Mouse (Mus musculus) adrenal gland, postnatal 36 days (tissue): Measurements from ENCODE around the gene Fam234b. TPM values are rescaled to one million over a fixed set of nuclear protein-coding genes. Genes with fewer than 3 reads are reported as not detected.

Experiments used
- DNase-seq, 2 experiments: peaks; one replicate each; pipeline ENCODE4 v3.0.0; 2021; ENCODE audit warnings: mixed read lengths in 1 of 2
- total RNA-seq, 2 experiments: library from RNA; stranded (reverse); gene quantifications; 2 replicates each; pipeline ENCODE4 v1.2.3; 2021

Fam234b gene
- total RNA-seq, 2 experiments from 2014 or later, result 26.5 to 31.9 TPM

DNA sequence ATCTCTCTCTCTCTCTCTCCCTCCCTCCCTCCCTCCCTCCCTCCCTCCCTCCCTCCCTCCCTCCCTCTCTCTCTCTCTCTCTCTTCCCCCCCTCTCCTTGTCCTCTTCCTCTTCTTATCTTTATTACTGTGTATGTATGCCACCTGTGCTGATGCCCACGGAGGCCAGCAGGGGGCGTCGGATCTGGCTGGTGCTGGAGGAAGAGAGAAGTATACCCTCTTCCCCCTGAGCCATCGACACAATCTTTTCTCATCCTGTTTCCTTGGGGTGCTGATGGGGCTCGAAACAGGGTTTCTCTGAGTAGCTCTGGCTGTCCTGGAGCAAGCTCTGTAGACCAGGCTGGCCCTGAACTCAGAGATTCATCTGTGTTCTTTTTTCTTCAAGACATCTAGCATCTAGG lies 14.9 kb upstream of the Fam234b start:
- no peak for DNase-seq

DNA sequence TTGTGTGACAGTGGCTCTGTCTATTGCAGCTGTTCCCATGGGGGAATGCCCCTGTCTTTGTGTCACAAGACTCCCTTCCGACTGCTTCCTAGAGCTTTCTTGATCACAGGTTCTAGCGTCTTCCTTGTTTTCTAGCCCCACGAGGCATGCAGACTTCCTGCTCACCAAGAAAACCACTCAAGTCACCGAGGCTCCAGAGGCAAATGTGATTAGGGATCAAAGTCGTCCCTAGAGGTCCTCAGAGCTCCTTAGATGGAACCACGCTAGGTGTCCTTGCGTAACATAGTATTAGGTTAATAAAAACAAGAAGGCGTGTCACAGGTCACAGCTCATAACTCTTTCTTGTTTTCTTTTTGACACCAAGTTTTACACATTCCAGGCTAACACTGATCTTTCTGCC lies 13.8 kb upstream of the Fam234b start:
- no peak for DNase-seq

DNA sequence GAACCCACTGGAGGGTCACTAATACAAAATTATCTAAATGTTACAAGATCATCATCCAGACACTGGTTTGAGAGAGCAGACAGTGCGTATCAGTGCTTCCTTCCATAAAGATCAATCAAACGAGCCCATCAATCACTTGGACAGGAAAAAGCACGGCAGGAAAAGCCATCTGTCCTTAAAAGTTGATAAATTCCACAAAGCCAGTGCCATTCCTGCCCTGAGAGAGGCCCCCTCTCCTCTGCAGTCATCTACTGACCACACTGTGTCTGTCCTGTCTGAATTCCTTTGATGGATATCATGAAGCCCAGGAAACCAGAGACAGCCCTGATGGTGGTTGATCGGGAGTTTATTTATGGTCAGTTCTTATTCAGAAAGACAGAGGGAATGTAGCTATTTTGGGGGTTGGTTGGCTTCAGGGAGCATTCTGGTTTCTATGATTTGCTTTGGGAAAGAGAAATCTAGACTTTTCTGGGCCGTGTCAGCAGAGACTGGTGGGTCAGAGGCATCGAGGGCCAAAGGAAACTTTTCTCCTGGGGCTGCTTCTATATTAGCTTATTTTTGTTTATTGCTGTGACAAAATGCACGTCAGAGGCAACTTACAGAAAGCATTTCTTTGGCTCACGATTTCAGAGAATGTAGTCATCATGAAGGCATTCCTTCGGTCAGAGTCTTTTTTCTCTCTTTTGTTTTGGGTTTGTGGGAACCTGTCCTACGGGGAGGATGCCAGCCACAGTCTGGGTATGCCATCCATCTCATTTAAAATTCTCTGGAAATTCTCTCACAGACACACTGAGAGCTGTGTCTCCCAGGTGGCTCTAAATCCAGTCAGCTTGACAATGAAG lies 10.5 kb upstream of the Fam234b start:
- DNase-seq, result no peak

GRCm38 (mm10) chr6:135188629-135189028 lies 9.1 kb upstream of the Fam234b start:
- no peak for DNase-seq

GRCm38 (mm10) chr6:135190122-135190521 lies 7.7 kb upstream of the Fam234b start:
- no peak for DNase-seq

GRCm38 (mm10) chr6:135191906-135192305 lies 5.9 kb upstream of the Fam234b start:
- no peak for DNase-seq

- peak; percentile 61 to 63 for DNase-seq
Measured at GRCm38 (mm10) chr6:135192993-135193392, 4.8 kb upstream of the Fam234b start.

GRCm38 (mm10) chr6:135193733-135194132 lies 4.0 kb upstream of the Fam234b start:
- no peak for DNase-seq

DNA sequence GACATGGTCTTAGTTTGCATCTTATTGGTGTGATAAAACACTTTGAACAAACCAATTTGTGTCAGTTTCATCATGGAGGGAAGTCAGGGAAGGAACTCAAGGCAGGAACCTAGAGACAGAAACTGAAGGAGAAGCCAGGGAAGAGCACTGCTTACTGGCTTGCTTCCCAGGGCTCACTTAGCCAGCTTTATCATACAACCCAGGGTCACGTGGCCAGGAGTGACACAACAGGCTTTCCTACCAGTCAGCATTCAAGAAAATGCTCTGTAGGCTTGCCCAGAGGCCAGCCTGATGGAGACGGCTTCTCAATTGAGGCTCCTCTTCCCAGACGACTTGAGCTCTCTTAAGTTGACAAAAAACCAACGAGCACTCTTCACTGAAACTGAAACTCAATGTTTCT lies 2.9 kb upstream of the Fam234b start:
- DNase-seq, result no peak

DNA sequence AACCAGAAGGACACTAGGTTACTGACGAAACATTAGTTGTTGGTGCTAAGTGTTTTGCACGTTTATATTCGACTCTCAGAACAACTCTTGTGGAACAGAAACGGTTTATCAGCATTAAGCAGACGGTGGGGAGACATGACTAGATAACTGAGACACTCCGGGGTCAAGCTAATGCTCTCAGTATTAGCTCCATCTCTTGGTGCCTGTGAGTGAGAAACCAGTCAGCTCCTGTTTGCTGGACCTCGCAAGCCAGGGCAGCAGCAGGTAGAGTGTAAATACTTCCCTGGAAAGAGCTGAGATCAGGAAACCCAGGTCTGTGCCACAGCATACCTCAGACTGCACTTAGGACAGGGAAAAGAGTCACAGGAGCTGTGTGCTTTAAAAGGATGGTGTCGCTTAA lies 1.1 kb upstream of the Fam234b start:
- no peak for DNase-seq

DNA sequence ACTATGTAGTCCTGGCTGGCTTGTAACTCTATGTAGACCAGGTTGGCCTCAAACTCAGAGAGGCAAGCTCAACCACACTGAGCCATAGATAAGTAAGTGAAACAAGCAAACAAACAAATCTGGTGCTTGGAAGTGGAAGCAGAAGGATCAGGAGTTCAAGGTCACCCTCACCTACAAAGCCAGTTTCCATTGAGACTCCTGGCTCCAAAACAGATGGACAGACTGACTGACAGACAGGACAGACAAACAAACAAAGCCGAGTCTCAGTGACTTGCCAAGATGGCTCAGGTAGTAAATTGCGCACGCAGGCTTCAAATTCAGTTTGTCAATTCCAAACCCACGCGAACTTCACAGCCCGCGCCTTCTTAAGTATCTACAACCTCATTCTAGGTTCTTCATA lies 331 bp upstream of the Fam234b start:
- no peak for DNase-seq

DNA sequence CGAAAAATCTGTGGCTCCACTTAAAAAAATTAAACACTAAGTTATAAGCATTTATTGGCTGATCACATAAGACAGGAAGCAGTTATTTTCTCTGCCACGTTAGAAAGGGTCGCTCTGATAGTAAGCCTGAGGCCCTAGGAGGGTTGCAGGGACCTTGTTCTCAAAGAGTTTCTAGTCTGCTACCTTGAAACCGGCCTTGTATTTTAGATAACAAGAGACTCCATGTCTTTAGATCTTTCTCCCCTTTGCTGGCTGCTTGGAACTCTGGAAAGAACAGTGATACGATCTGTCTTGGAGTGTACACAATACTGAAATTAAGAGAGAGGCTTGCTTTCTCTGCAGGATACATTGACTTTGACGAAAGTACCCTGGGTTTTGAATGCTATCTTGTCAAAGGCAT lies 949 bp downstream of the Fam234b start:
- DNase-seq, result no peak

GRCm38 (mm10) chr6:135200122-135200957 lies 2.6 kb downstream of the Fam234b start:
- DNase-seq, result no peak

DNA sequence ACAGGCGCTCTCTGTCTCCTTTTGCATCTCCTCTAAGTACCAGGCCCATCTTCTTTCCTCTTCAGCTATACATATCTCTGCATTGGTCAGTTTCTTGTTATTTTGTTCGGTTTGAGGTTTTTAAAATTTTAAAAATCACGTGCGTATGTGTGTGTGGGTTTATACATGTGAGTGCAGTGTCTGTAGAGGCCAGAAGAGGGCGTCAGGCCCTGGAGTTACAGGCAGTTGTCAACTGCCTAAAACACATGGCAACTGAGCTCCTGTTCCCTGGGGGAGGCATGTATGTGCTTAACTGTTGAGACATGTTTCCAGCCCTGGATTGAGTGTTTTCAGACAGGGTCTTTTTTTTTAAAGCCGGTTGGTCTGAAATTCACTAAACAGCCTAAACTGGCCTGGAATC lies 4.9 kb downstream of the Fam234b start:
- DNase-seq, result no peak

DNA sequence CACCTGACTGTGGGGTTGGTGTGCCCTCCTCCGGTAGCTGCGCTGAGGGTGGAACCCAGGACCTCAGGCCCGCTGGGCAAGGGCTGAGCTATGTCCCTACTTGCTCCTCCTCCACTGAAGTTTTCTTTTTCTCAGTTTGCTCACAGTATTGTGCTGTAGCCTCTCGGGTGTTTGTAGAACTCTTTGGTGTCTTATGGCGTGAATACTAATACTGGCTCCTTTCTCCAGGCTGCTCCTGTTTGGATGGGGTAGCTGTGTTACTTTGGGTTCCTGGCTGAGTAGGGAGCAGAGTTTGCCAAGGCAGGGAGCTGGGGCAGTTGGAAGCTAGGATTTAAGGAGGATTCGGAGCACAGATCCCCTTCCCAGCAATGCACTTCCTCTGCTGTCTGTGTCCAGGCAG lies 6.0 kb downstream of the Fam234b start:
- no peak for DNase-seq

- no peak for DNase-seq
Measured at GRCm38 (mm10) chr6:135204869-135205268, 7.1 kb downstream of the Fam234b start.

DNA sequence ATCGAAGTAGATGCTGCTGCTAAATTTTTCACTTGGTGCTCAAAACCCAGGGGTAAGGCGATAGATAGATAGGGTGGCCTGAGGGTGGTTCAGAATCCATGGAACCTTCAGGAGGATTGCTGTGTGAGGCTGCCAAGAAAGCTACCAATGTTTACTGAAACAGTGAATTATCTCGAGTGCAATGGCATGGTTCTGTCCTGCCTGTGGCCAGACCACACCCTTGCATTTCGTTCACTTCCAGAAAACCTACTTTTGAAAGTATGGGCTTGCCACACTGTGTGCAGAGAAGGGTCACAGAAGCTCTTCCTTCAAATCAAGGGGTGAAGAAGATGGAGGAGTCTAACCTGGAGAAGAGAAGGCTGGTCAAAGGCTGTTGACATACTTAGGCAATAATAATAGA lies 8.0 kb downstream of the Fam234b start:
- DNase-seq, result no peak

- DNase-seq, result no peak
Measured at GRCm38 (mm10) chr6:135206909-135207308, 9.1 kb downstream of the Fam234b start.

DNA sequence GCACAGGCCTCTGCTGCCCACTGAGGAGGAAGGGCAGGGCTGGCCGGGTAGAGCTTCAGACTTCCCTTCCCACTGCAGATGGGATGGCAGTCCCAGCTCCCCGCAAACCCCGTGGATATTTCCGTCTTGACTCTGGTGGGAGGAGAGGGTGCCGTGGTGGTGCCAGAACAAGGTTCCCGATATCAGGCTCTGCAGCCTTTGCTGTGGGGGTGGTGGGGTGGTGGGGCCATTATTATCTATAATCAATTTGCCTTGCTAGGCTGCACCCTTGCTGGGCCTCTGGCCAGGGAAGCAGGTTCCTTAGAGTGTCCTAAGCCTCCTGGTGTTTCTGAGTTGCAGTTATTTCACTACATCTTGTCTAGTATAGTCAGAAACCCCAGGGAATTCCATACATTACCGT lies 13.4 kb downstream of the Fam234b start:
- no peak for DNase-seq

- no peak for DNase-seq
Measured at GRCm38 (mm10) chr6:135212666-135213065, 14.9 kb downstream of the Fam234b start.

- no peak for DNase-seq
Measured at GRCm38 (mm10) chr6:135218330-135218729, 20.6 kb downstream of the Fam234b start.

DNA sequence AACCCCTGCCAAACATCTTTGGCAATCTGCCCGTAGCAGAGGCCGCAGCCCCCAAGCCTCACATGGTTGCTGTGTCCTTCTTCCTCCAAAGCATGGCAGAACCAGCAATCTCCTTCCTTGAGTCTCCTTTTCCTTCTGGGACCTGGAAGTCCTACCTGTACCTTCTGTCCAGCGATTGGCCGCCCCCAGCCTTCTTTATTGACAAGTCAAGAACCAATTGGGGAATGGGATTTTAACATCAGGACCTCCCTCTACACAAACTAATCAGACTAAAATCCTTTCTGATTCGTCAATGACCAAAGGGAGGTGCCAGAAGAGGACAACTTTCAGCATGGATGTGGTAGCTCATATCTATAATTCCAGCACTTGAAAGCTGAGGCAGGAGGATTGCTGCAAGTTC lies 22.1 kb downstream of the Fam234b start:
- DNase-seq, result no peak

DNA sequence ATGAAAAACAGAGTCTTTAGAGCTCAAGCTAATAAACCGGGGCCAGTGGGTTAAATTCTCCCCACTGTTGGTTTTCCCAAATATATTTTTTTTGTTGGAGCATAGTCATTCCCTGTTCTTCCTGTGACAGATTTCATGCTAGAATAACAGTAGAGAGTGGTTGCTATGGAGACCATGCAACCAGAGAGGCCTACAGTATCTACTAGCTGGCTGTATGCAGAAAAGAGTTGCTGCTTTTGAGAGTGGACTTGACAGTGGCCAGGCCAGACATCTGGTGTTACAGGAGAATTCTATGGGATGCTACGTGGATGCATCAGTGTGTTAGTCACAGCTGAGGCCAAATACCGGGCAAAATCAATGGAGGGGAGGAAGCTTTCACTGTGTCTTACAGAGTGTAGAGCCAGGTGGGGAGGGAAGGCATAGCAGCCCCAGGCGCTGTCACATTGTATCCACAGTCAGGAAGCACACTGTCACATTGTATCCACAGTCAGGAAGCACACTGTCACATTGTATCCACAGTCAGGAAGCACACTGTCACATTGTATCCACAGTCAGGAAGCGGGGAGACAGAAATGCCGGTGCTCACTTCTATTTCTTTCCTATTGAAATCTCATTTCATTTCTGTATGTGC lies 26.1 kb downstream of the Fam234b start:
- no peak for DNase-seq
